Mouse (Mus musculus) mouse trophoblast stem cell (cell line): Measurements from ENCODE around the gene Cish.

Source experiments
- in situ Hi-C, 2 experiments: fragments of 300-500 bp; cut with MseI, MboI; formaldehyde crosslinking; loops; 2 replicates in 1 of 2; 3 replicates in 1 of 2; pipeline ENCODE4 v1.15.1; 2025

The Cish gene

GRCm38 (mm10) chr9:107313926-107314325 is 18.1 kb downstream of the Cish start:
- in situ Hi-C loops = no loop called here

- in situ Hi-C loops = no loop called here
Measured at GRCm38 (mm10) chr9:107315791-107316190, 20.0 kb downstream of the Cish start.

- in situ Hi-C loops = no loop called here
Measured at GRCm38 (mm10) chr9:107322461-107323050, 26.7 kb downstream of the Cish start.

- in situ Hi-C loops = no loop called here
Measured at GRCm38 (mm10) chr9:107323558-107323957, 27.7 kb downstream of the Cish start.

GRCm38 (mm10) chr9:107324799-107325561 is 29.2 kb downstream of the Cish start:
- in situ Hi-C loops = no loop called here

- in situ Hi-C loops = no loop called here
Measured at GRCm38 (mm10) chr9:107325904-107326303, 30.1 kb downstream of the Cish start.

GRCm38 (mm10) chr9:107327879-107328620 is 32.2 kb downstream of the Cish start:
- in situ Hi-C loops = no loop called here

GRCm38 (mm10) chr9:107330791-107331190 is 35.0 kb downstream of the Cish start:
- in situ Hi-C loops = loop anchor here in 1 of 2 experiments (10.0 kb wide), 1 partner anchor 86 kb away; no protein-coding TSS in a partner anchor

GRCm38 (mm10) chr9:107333686-107334085 is 37.9 kb downstream of the Cish start:
- in situ Hi-C loops = loop anchor here in 1 of 2 experiments (10.0 kb wide), 1 partner anchor 89 kb away; no protein-coding TSS in a partner anchor

GRCm38 (mm10) chr9:107334356-107334755 is 38.5 kb downstream of the Cish start:
- in situ Hi-C loops = loop anchor here in 1 of 2 experiments (10.0 kb wide), 1 partner anchor 90 kb away; no protein-coding TSS in a partner anchor

GRCm38 (mm10) chr9:107335046-107335445 is 39.2 kb downstream of the Cish start:
- in situ Hi-C loops = loop anchor here (5.0 to 10.0 kb wide), 3 partner anchors 38 to 90 kb away; partner anchors contain the start of gene Cish (in 1 of the 2)

- in situ Hi-C loops = loop anchor here (5.0 to 10.0 kb wide), 3 partner anchors 39 to 91 kb away; partner anchors contain the start of gene Cish (in 1 of the 2)
Measured at GRCm38 (mm10) chr9:107335909-107336308, 40.1 kb downstream of the Cish start.

- in situ Hi-C loops = loop anchor here (5.0 to 10.0 kb wide), 3 partner anchors 39 to 92 kb away; partner anchors contain the start of gene Cish (in 1 of the 2)
Measured at GRCm38 (mm10) chr9:107336386-107336785, 40.6 kb downstream of the Cish start.

- in situ Hi-C loops = loop anchor here (5.0 to 10.0 kb wide), 3 partner anchors 41 to 94 kb away; partner anchors contain the start of gene Cish (in 1 of the 2)
Measured at GRCm38 (mm10) chr9:107338172-107338883, 42.5 kb downstream of the Cish start, which contains the start of gene Hemk1. Hemk1 (minus strand) TSS chr9:107338350.

- in situ Hi-C loops = no loop called here
Measured at GRCm38 (mm10) chr9:107340267-107340859, 44.5 kb downstream of the Cish start, which contains the start of gene 6430571L13Rik. 6430571L13Rik (plus strand) TSS chr9:107340602.

GRCm38 (mm10) chr9:107340911-107341645 is 45.3 kb downstream of the Cish start:
- in situ Hi-C loops = no loop called here

- in situ Hi-C loops = no loop called here
Measured at GRCm38 (mm10) chr9:107342201-107342709, 46.4 kb downstream of the Cish start.

- in situ Hi-C loops = no loop called here
Measured at GRCm38 (mm10) chr9:107343146-107343943, 47.5 kb downstream of the Cish start.

- in situ Hi-C loops = no loop called here
Measured at GRCm38 (mm10) chr9:107344027-107344426, 48.2 kb downstream of the Cish start.
